ENCODE assay signal across 17 mouse cellular contexts in the genomic region with DNA sequence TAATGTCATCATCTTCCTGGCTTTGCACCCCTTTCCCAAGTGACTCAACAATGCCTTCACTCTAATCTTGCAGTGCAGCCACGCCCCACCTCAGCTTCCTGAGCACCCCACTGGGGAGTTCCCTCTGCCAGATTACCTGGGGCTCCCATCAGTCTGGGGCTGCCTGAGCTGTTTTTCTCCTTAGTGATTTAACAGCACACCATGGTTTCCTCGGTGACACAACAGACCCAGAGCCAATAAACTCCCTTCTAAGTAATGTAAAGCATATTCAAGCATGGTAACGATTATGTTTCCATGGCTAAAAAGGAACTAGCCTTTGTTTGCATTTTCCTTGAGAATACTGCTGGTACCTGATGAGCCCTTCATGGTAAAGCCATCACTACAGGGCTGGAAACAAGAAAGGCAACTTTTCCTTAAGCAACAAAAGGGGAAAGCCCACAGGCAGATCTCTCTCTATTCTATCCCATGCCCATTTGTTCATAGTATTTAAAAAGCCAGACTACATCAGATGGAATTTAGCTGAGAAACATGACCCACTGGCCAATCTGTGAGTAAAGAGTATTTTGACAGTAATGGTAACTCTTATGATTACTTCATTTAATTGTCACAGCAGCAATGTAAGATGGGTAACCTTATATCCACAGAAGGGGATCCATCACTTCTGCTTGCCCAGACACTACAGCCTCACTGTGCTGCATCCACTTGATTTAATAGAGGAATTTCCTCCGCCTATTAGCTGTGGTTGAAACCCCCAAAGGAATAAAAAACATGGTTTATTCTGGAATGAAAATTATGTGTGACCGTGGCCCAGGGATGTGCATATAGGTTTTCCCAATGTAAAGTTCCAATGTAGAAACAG.
A peak's percentile ranks its signal among the peaks of the same experiment; 100 is the strongest.
DNase-seq lines count a peak whose midpoint lies in the region; ATAC-seq lines count a peak whose summit lies in the region.
"Had no signal": no experiment of that assay in that cellular context is flagged by ENCODE, and none has a peak within 500 bp of the region (broad histone marks: within the 10 kb centered on the region; RNA-seq: fewer than 3 reads in every experiment).

No protein-coding gene starts in this region.

- no peak for DNase-seq in hindbrain, embryonic 10.5 days (ENCODE audit: low spot score)
- no peak for DNase-seq in hindbrain, embryonic 14.5 days (ENCODE audit: low spot score)
- peak; percentile 92 for DNase-seq in embryonic facial prominence, embryonic 14.5 days (ENCODE audit: low spot score)
- peak; percentile 34 for DNase-seq in gastrocnemius, postnatal 25 days
- DNase-seq in mesoderm, embryonic 11.5 days (ENCODE audit: low read depth, low spot score): peak; percentile 16
- no peak for DNase-seq in spleen, postnatal 4 days (ENCODE audit: low spot score in 2 of 2)
- no peak for DNase-seq in kidney, postnatal 4 days
- DNase-seq: adrenal gland, adult 8-10 months; cerebellum, postnatal 14 days; lung, adult 18-20 months; thymus, postnatal 25 days had no signal

- no peaks in the 10 kb centered on the region for H3K27me3 ChIP-seq in hindbrain, embryonic 10.5 days (ENCODE audit: insufficient read depth, poor library complexity, severe bottlenecking)
- H3K27me3 ChIP-seq in hindbrain, embryonic 14.5 days (ENCODE audit: control insufficient read depth, insufficient read depth, low read length): no peaks in the 10 kb centered on the region
- no peaks in the 10 kb centered on the region for H3K27me3 ChIP-seq in embryonic facial prominence, embryonic 14.5 days (replicated peaks; ENCODE audit: control insufficient read depth, insufficient read depth, low read length)
- H3K27me3 ChIP-seq: kidney, embryonic 15.5 days; neural tube, embryonic 13.5 days; stomach, embryonic 15.5 days had no signal

- H3K4me3 ChIP-seq in hindbrain, embryonic 10.5 days: no peak overlapping the region
- H3K4me3 ChIP-seq in hindbrain, embryonic 14.5 days (replicated peaks; ENCODE audit: low read length): no peak overlapping the region
- H3K4me3 ChIP-seq in embryonic facial prominence, embryonic 14.5 days (ENCODE audit: low read depth, low read length): no peak overlapping the region
- H3K4me3 ChIP-seq: kidney, embryonic 15.5 days; neural tube, embryonic 13.5 days; stomach, embryonic 15.5 days had no signal

- 0 out of 2 replicates have a peak overlapping the region, but pooled peaks have one; percentile 45 for H3K27ac ChIP-seq in hindbrain, embryonic 10.5 days
- no peak overlapping the region for H3K27ac ChIP-seq in hindbrain, embryonic 14.5 days
- H3K27ac ChIP-seq in embryonic facial prominence, embryonic 14.5 days (replicated peaks; ENCODE audit: low read depth, low read length): peak overlapping the region; percentile 76
- H3K27ac ChIP-seq: kidney, embryonic 15.5 days; macrophage; neural tube, embryonic 13.5 days; stomach, embryonic 15.5 days had no signal

- no peak overlapping the region for H3K9ac ChIP-seq in hindbrain, embryonic 14.5 days
- H3K9ac ChIP-seq in embryonic facial prominence, embryonic 14.5 days (ENCODE audit: low read depth, low read length): no peak overlapping the region
- H3K9ac ChIP-seq: kidney, embryonic 15.5 days; neural tube, embryonic 13.5 days; stomach, embryonic 15.5 days had no signal

- H3K4me2 ChIP-seq in hindbrain, embryonic 14.5 days (replicated peaks): no peak overlapping the region
- H3K4me2 ChIP-seq in embryonic facial prominence, embryonic 14.5 days (ENCODE audit: low read depth, low read length): no peak overlapping the region
- H3K4me2 ChIP-seq: kidney, embryonic 15.5 days; neural tube, embryonic 13.5 days; stomach, embryonic 15.5 days had no signal

- no peaks in the 10 kb centered on the region for H3K9me3 ChIP-seq in hindbrain, embryonic 10.5 days
- no peaks in the 10 kb centered on the region for H3K9me3 ChIP-seq in hindbrain, embryonic 14.5 days (ENCODE audit: control insufficient read depth, low read length)
- H3K9me3 ChIP-seq in embryonic facial prominence, embryonic 14.5 days (ENCODE audit: control insufficient read depth, low read length): no peaks in the 10 kb centered on the region
- H3K9me3 ChIP-seq: kidney, embryonic 15.5 days; neural tube, embryonic 13.5 days; stomach, embryonic 15.5 days had no signal

- H3K4me1 ChIP-seq in hindbrain, embryonic 10.5 days (replicated peaks): 0 out of 2 replicates have a peak, but pooled peaks cover 5% of the 10 kb centered on the region
- H3K4me1 ChIP-seq in hindbrain, embryonic 14.5 days (replicated peaks; ENCODE audit: control insufficient read depth, insufficient read depth, low read length): no peaks in the 10 kb centered on the region
- peaks cover 10% of the 10 kb centered on the region for H3K4me1 ChIP-seq in embryonic facial prominence, embryonic 14.5 days (ENCODE audit: control insufficient read depth, insufficient read depth, low read length)
- H3K4me1 ChIP-seq: kidney, embryonic 15.5 days had no signal

- ATAC-seq in hindbrain, embryonic 14.5 days (ENCODE audit: low FRiP score): no peak
- peak; percentile 95 for ATAC-seq in embryonic facial prominence, embryonic 14.5 days (ENCODE audit: low read depth)
- no peak for ATAC-seq in granulocyte monocyte progenitor cell, adult 5-6 weeks (replicated peaks; ENCODE audit: poor library complexity, severe bottlenecking)
- ATAC-seq: inflammation-experienced regulatory T-cells, adult 6 months had no signal

- H3K36me3 ChIP-seq in hindbrain, embryonic 10.5 days: no peaks in the 10 kb centered on the region
- H3K36me3 ChIP-seq in hindbrain, embryonic 14.5 days (replicated peaks; ENCODE audit: control insufficient read depth, insufficient read depth): no peaks in the 10 kb centered on the region
- H3K36me3 ChIP-seq in embryonic facial prominence, embryonic 14.5 days (ENCODE audit: control insufficient read depth, insufficient read depth, low read length): no peaks in the 10 kb centered on the region
- H3K36me3 ChIP-seq: kidney, embryonic 15.5 days; neural tube, embryonic 13.5 days; stomach, embryonic 15.5 days had no signal

- 47% methylated on average over 5 of the region's 5 CpGs for WGBS in hindbrain, embryonic 10.5 days
- 39% methylated on average over 5 of the region's 5 CpGs for WGBS in hindbrain, embryonic 14.5 days
- WGBS in embryonic facial prominence, embryonic 14.5 days: 14% methylated on average over 5 of the region's 5 CpGs

Comparison
In these comparisons a context has a peak if more than half of its experiments do, and no peak if none do; other contexts are left out.
1. DNase-seq: peak in embryonic facial prominence, embryonic 14.5 days (single experiment), gastrocnemius, postnatal 25 days (single experiment) and mesoderm, embryonic 11.5 days (single experiment); none in hindbrain, embryonic 10.5 days (single experiment), hindbrain, embryonic 14.5 days (single experiment), spleen, postnatal 4 days (0 of 2) and kidney, postnatal 4 days (0 of 2).